Mouse (Mus musculus) activated CD4-positive, CD25-positive, alpha-beta regulatory T cell (primary cell): ENCODE data around the gene Tmem248. TPM values are rescaled to one million over a fixed set of nuclear protein-coding genes. Genes with fewer than 3 reads are reported as not detected.

ENCODE experiments used
- polyA plus RNA-seq, 2 experiments: library from polyadenylated mRNA; unstranded; fragments of 100-300 nt; shearing (Covaris generic); gene quantifications; one replicate each; pipeline ENCODE4 v1.2.1; 2017

The Tmem248 gene
- polyA plus RNA-seq, result 10 to 100 TPM; 51.7 to 61.8 TPM

GRCm38 (mm10) chr5:130216781-130217180 is at the start of gene Tmem248:
Gene Tmem248, plus strand, starts transcription at chr5:130217081.

GRCm38 (mm10) chr5:130171423-130171954 is 45.4 kb upstream of the Tmem248 start, which contains the start of gene Rabgef1:
Gene Rabgef1, plus strand, starts transcription at chr5:130171798.

GRCm38 (mm10) chr5:130255017-130255720 is 38.3 kb downstream of the Tmem248 start, which contains the start of the genes Sbds and Tyw1:
Gene Sbds, minus strand, starts transcription at chr5:130255530.
Gene Tyw1, plus strand, starts transcription at chr5:130255619.

Other genes starting within 250 kb of the Tmem248 start
- gene Gusb, start 214.0 kb upstream of the Tmem248 start, polyA plus RNA-seq, result 10 to 100 TPM; 50.3 to 50.8 TPM
- 10 to 100 TPM; 70.2 to 74.9 TPM for gene Asl, start 187.8 kb upstream of the Tmem248 start, polyA plus RNA-seq
- 10 to 100 TPM; 41.4 to 45.8 TPM for gene Crcp, start 187.8 kb upstream of the Tmem248 start, polyA plus RNA-seq
- 1 to 10 TPM; 7.5 to 9.6 TPM for gene Tpst1, start 143.8 kb upstream of the Tmem248 start, polyA plus RNA-seq
- gene Kctd7, start 72.2 kb upstream of the Tmem248 start, polyA plus RNA-seq, result 1 to 10 TPM; 3.6 to 4.7 TPM
- 10 to 100 TPM; 23.2 to 38.0 TPM for gene Rabgef1, start 45.3 kb upstream of the Tmem248 start, polyA plus RNA-seq
- gene Sbds, start 38.4 kb downstream of the Tmem248 start, polyA plus RNA-seq, result 10 to 100 TPM; 72.7 to 76.5 TPM
- 10 to 100 TPM; 35.2 to 35.3 TPM for gene Tyw1, start 38.5 kb downstream of the Tmem248 start, polyA plus RNA-seq
- gene Caln1, start 152.4 kb downstream of the Tmem248 start, polyA plus RNA-seq, result under 1 TPM in 1 of 2 experiments, not detected in 1; 0.33 TPM
- gene A330070K13Rik, start 167.6 kb downstream of the Tmem248 start, polyA plus RNA-seq, result not detected